Mouse (Mus musculus) megakaryocyte, embryonic 14.5 days (primary cell): ENCODE measurements around the gene Mia2. TPM values are rescaled to one million over a fixed set of nuclear protein-coding genes. Genes with fewer than 3 reads are reported as not detected.

Experiments
- H3K27me3 ChIP-seq: replicated peaks from 2 replicates; pipeline ENCODE3; 2012; ENCODE audit warnings: inconsistent platforms
- H3K36me3 ChIP-seq: replicated peaks from 2 replicates; pipeline ENCODE3; 2012; ENCODE audit warnings: low read length, inconsistent platforms, mixed read lengths
- H3K4me1 ChIP-seq: 2 replicates; pipeline ENCODE4 v1.6.1; 2012; ENCODE audit warnings: inconsistent platforms
- H3K4me3 ChIP-seq: replicated peaks from 2 replicates; pipeline ENCODE3; 2012; ENCODE audit warnings: moderate library complexity, mild to moderate bottlenecking, inconsistent platforms
- H3K9me3 ChIP-seq: 2 replicates; pipeline ENCODE4 v1.6.1; 2012; ENCODE audit warnings: inconsistent platforms
- FLI1 ChIP-seq: IDR thresholded peaks from 2 replicates; pipeline ENCODE4 v1.6.1; 2012; ENCODE audit warnings: low read length, inconsistent platforms, mixed read lengths
- GATA1 ChIP-seq: IDR thresholded peaks from 3 replicates; pipeline ENCODE4 v1.6.1; 2012; ENCODE audit warnings: mixed read lengths, low read length, inconsistent platforms, borderline replicate concordance
- polyA plus RNA-seq: library from polyadenylated mRNA; stranded (reverse); fragments of >175 nt; gene quantifications from 2 replicates; pipeline ENCODE4 v1.2.3, GENCODE M21; 2012; ENCODE audit warnings: low replicate concordance; ENCODE audit not compliant: insufficient read depth

The Mia2 gene
- polyA plus RNA-seq, 1 experiment: 26.3 TPM

DNA sequence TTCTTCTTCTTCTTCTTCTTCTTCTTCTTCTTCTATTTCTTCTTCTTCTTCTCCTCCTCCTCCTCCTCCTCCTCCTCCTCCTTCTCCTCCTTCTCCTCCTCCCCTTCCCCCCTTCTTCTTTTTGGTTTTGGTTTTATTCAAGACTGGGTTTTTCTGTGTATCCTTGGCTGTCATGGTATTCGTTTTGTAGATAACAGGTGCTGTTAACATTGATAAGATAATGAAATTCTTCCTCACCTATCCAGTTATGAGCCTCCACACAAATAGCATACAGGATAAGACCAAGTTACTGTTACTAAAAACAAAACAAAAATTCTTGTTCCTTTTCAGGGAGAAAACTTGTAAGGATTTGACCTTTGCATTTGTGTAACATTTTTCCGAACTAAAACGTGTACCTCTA lies 29.8 kb upstream of the Mia2 start:
- H3K4me1 ChIP-seq: peaks cover 17% of the 10 kb centered on the region; the same call in 1 of the 2 replicates
- no peak for TF ChIP-seq FLI1
- no peak for TF ChIP-seq GATA1
- peaks cover 28% of the 10 kb centered on the region for H3K36me3 ChIP-seq
- H3K4me3 ChIP-seq: peak overlapping the region; percentile 96
- no peaks in the 10 kb centered on the region for H3K27me3 ChIP-seq
- no peaks in the 10 kb centered on the region for H3K9me3 ChIP-seq

GRCm38 (mm10) chr12:59066448-59067077 lies 29.0 kb upstream of the Mia2 start, which contains the start of gene Pnn:
TSS of gene Pnn (plus strand) at chr12:59066884.
- TF ChIP-seq FLI1: no peak
- TF ChIP-seq GATA1: 0 out of 3 replicates have a peak, but pooled peaks have one; percentile 4

DNA sequence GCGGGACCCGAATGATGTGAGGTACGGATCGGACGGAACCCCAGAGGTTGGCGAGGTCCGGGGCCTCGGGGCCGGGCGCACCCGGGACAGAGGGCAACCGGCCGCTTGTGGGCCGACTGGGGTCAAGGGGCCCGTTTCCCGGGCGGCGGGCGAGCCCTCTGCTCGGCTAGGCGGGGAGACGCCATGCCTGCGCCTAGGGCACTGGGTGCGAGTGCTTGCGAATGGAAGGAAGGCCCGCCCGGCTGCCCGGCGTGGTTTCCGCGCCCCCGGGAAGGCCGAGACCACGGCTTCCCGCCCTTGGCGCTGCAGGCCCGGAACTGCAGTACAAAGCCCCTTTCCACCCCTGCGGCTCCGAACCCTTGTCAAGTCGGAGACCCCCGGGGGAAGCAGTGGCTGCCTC lies 28.5 kb upstream of the Mia2 start:
- H3K4me3 ChIP-seq: peak overlapping the region; percentile 96
- no peaks in the 10 kb centered on the region for H3K27me3 ChIP-seq
- TF ChIP-seq FLI1 (no peak), GATA1 (no peak)
- H3K4me1 ChIP-seq: peaks cover 21% of the 10 kb centered on the region
- no peaks in the 10 kb centered on the region for H3K9me3 ChIP-seq
- peaks cover 41% of the 10 kb centered on the region for H3K36me3 ChIP-seq

More at GRCm38 (mm10) chr12:59066448-59067077, 29.0 kb upstream of the Mia2 start, which contains the start of gene Pnn:
- Histone ChIP-seq H3K36me3 (peaks cover 36% of the 10 kb centered on the region), H3K4me1 (peaks cover 20% of the 10 kb centered on the region; the same call in 1 of the 2 replicates), H3K27me3 (no peaks in the 10 kb centered on the region), H3K9me3 (no peaks in the 10 kb centered on the region), H3K4me3 (peak within 1 kb of the TSS; percentile 96)

DNA sequence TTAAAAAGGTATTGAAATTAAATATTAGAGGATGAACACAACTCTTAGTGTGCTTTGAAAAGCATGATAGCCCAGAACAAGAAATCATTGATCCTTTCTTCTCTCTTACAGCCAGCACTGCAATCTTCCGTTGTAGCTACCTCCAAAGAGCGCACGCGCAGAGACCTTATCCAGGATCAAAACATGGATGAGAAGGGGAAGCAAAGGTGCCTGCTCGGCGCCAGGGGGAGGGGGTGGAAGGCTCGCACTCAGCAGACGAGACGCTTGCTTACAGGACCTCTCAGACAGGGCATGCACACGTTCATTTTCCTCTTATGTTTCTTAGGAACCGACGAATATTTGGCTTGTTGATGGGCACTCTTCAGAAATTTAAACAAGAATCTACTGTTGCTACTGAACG lies 26.8 kb upstream of the Mia2 start:
- TF ChIP-seq GATA1 (no peak), FLI1 (no peak)
- H3K36me3 ChIP-seq: peaks cover 58% of the 10 kb centered on the region
- no peak overlapping the region for H3K4me3 ChIP-seq
- H3K4me1 ChIP-seq: peaks cover 25% of the 10 kb centered on the region
- no peaks in the 10 kb centered on the region for H3K27me3 ChIP-seq
- H3K9me3 ChIP-seq: no peaks in the 10 kb centered on the region

DNA sequence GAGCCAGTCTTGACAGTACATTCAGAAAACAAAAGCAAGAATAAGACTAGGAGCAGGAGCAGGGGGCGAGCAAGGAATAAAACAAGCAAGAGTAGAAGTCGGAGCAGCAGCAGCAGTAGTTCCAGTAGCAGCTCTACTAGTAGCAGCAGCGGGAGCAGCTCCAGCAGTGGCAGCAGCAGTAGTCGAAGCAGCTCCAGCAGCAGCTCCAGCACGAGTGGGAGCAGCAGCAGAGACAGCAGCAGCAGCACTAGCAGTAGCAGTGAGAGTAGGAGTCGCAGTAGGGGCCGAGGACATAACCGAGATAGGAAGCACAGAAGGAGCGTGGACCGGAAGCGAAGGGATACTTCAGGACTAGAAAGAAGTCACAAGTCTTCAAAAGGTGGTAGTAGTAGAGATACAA lies 23.3 kb upstream of the Mia2 start:
- Histone ChIP-seq H3K4me3 (peak overlapping the region; percentile 33), H3K9me3 (no peaks in the 10 kb centered on the region), H3K4me1 (peaks cover 21% of the 10 kb centered on the region), H3K36me3 (peaks cover 78% of the 10 kb centered on the region), H3K27me3 (no peaks in the 10 kb centered on the region)
- TF ChIP-seq GATA1 (no peak), FLI1 (no peak)

- H3K9me3 ChIP-seq: no peaks in the 10 kb centered on the region
- H3K27me3 ChIP-seq: no peaks in the 10 kb centered on the region
- peaks cover 68% of the 10 kb centered on the region for H3K36me3 ChIP-seq
- no peak overlapping the region for H3K4me3 ChIP-seq
- no peak for TF ChIP-seq GATA1
- no peak for TF ChIP-seq FLI1
- peaks cover 13% of the 10 kb centered on the region for H3K4me1 ChIP-seq
Measured at GRCm38 (mm10) chr12:59074052-59074451, 21.5 kb upstream of the Mia2 start.

GRCm38 (mm10) chr12:59076996-59077395 lies 18.6 kb upstream of the Mia2 start:
- no peak for TF ChIP-seq GATA1
- no peak for TF ChIP-seq FLI1
- Histone ChIP-seq H3K9me3 (0 out of 2 replicates have a peak, but pooled peaks cover 4% of the 10 kb centered on the region), H3K36me3 (peaks cover 42% of the 10 kb centered on the region)

GRCm38 (mm10) chr12:59077883-59078282 lies 17.7 kb upstream of the Mia2 start:
- Histone ChIP-seq H3K9me3 (0 out of 2 replicates have a peak, but pooled peaks cover 4% of the 10 kb centered on the region), H3K4me1 (peaks cover 3% of the 10 kb centered on the region; the same call in 1 of the 2 replicates), H3K4me3 (no peak overlapping the region), H3K36me3 (peaks cover 33% of the 10 kb centered on the region), H3K27me3 (no peaks in the 10 kb centered on the region)
- no peak for TF ChIP-seq GATA1

More at GRCm38 (mm10) chr12:59076996-59077395, 18.6 kb upstream of the Mia2 start:
- H3K27me3 ChIP-seq: no peaks in the 10 kb centered on the region
- peaks cover 8% of the 10 kb centered on the region for H3K4me1 ChIP-seq
- H3K4me3 ChIP-seq: no peak overlapping the region

GRCm38 (mm10) chr12:59080461-59080860 lies 15.1 kb upstream of the Mia2 start:
- H3K9me3 ChIP-seq: 0 out of 2 replicates have a peak, but pooled peaks cover 4% of the 10 kb centered on the region
- TF ChIP-seq FLI1 (no peak), GATA1 (no peak)
- H3K36me3 ChIP-seq: peaks cover 8% of the 10 kb centered on the region
- H3K4me1 ChIP-seq: peaks cover 3% of the 10 kb centered on the region; the same call in 1 of the 2 replicates
- H3K4me3 ChIP-seq: no peak overlapping the region
- H3K27me3 ChIP-seq: peaks cover 2% of the 10 kb centered on the region

- H3K36me3 ChIP-seq: peaks cover 3% of the 10 kb centered on the region
- H3K4me3 ChIP-seq: no peak overlapping the region
- H3K27me3 ChIP-seq: peaks cover 2% of the 10 kb centered on the region
- H3K9me3 ChIP-seq: 0 out of 2 replicates have a peak, but pooled peaks cover 4% of the 10 kb centered on the region
- H3K4me1 ChIP-seq: no peaks in the 10 kb centered on the region; the same call in 1 of the 2 replicates
- TF ChIP-seq GATA1: no peak
- no peak for TF ChIP-seq FLI1
Measured at GRCm38 (mm10) chr12:59084446-59084845, 11.2 kb upstream of the Mia2 start.
